Mouse (Mus musculus) liver, embryonic 11.5 days (tissue): ENCODE data around the gene 4930583I09Rik. TPM values are rescaled to one million over a fixed set of nuclear protein-coding genes. Genes with fewer than 3 reads are reported as not detected.
A peak's percentile ranks its signal among the peaks of the same experiment; 100 is the strongest.

ENCODE experiments used
- ATAC-seq: fragments of 200-750 bp; cut with Nextera tagmentation; replicated peaks from 2 replicates; pipeline ENCODE4 v1.8.0; 2017; ENCODE audit warnings: moderate number of reproducible peaks, mild to moderate bottlenecking, moderate TSS enrichment, moderate library complexity; ENCODE audit not compliant: low FRiP score
- DNase-seq: peaks from one replicate; pipeline ENCODE4 v3.0.0-alpha.2; 2017; ENCODE audit warnings: low spot score
- H3K27ac ChIP-seq: fragments of 300-500 bp; sonication (generic); 2 replicates; pipeline ENCODE4 v1.5.1; 2014; ENCODE audit warnings: mild to moderate bottlenecking, low read depth, low read length, control low read depth
- H3K27me3 ChIP-seq: fragments of 300-500 bp; sonication (generic); replicated peaks from 2 replicates; pipeline ENCODE4 v1.6.1; 2014; ENCODE audit warnings: low read length, mixed read lengths; ENCODE audit not compliant: control insufficient read depth, insufficient read depth
- H3K36me3 ChIP-seq: fragments of 300-500 bp; sonication (generic); 2 replicates; pipeline ENCODE4 v1.6.1; 2014; ENCODE audit warnings: mild to moderate bottlenecking, low read length, moderate library complexity, mixed read lengths; ENCODE audit not compliant: control insufficient read depth, insufficient read depth
- H3K4me1 ChIP-seq: fragments of 300-500 bp; sonication (generic); replicated peaks from 2 replicates; pipeline ENCODE4 v1.6.1; 2014; ENCODE audit warnings: low read length, mixed read lengths; ENCODE audit not compliant: control insufficient read depth, insufficient read depth
- H3K4me2 ChIP-seq: fragments of 300-500 bp; sonication (generic); 2 replicates; pipeline ENCODE4 v1.6.1; 2014; ENCODE audit warnings: mild to moderate bottlenecking, control low read depth, moderate library complexity
- H3K4me3 ChIP-seq: fragments of 300-500 bp; sonication (generic); 2 replicates; pipeline ENCODE4 v1.5.1; 2014; ENCODE audit warnings: low read depth, low read length, control low read depth
- H3K9ac ChIP-seq: fragments of 300-500 bp; sonication (generic); 2 replicates; pipeline ENCODE4 v1.6.1; 2014; ENCODE audit warnings: low read depth, low read length, control low read depth
- H3K9me3 ChIP-seq: fragments of 300-500 bp; sonication (generic); 2 replicates; pipeline ENCODE4 v1.6.1; 2016; ENCODE audit warnings: low read length, inconsistent platforms, mixed read lengths; ENCODE audit not compliant: control insufficient read depth
- WGBS: fragments of 180-500 bp; shearing (Covaris S2); extraction: QIAGEN DNeasy Blood & Tissue Kit; methylation state at CpG from one replicate; pipeline ENCODE4 v1.1.7; 2014; 5-methylcytosine and 5-hydroxymethylcytosine counted together
- polyA plus RNA-seq: library from polyadenylated mRNA; unstranded; fragments of >200 nt; fragmentation: Nextera tagmentation; extraction: Ambion mirVana; gene quantifications from 2 replicates; pipeline ENCODE4 v1.2.1, GENCODE M21; 2014

The 4930583I09Rik gene
- polyA plus RNA-seq = not detected in 2 replicates

DNA sequence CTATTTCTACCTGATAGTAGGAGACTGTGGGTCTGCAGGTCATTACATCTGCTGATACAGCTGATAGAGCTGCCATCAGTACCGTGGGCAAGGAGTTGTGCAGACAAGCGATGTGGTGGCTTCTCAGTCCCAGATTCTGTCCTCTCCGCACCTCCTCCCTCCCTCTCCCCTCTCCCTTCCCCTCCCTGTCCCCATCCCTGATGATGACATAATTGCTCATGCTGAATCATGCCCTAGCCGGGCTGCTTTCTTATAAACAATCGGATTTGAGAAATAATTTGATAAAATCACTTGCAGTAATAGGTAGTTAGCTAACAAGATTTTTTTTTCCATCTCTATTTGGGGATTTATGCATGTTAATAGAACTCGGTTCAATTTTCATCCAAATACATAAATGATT lies at the start of gene 4930583I09Rik:
Gene 4930583I09Rik, minus strand, starts transcription at position 144 of the 400 bp plus-strand sequence.
- Histone ChIP-seq H3K4me3 (no peak within 1 kb of the TSS), H3K27me3 (no peaks in the 10 kb centered on the region), H3K4me2 (no peak within 1 kb of the TSS), H3K9me3 (no peaks in the 10 kb centered on the region), H3K36me3 (no peaks in the 10 kb centered on the region), H3K9ac (no peak within 1 kb of the TSS), H3K27ac (no peak within 1 kb of the TSS), H3K4me1 (no peaks in the 10 kb centered on the region)
- ATAC-seq (no peak), DNase-seq (no peak)
- 68% methylated on average over 6 of the region's 6 CpGs for WGBS

- no peaks in the 10 kb centered on the region for H3K36me3 ChIP-seq
- no peak overlapping the region for H3K9ac ChIP-seq
- no peak for ATAC-seq
- H3K4me2 ChIP-seq = no peak overlapping the region
- H3K4me3 ChIP-seq = no peak overlapping the region
- no peaks in the 10 kb centered on the region for H3K4me1 ChIP-seq
- H3K27me3 ChIP-seq = no peaks in the 10 kb centered on the region
- H3K27ac ChIP-seq = no peak overlapping the region
- DNase-seq = no peak
- H3K9me3 ChIP-seq = no peaks in the 10 kb centered on the region
- 77% methylated on average over 12 of the region's 12 CpGs for WGBS
Measured at GRCm38 (mm10) chr17:64876111-64876510, 40.2 kb upstream of the 4930583I09Rik start.

DNA sequence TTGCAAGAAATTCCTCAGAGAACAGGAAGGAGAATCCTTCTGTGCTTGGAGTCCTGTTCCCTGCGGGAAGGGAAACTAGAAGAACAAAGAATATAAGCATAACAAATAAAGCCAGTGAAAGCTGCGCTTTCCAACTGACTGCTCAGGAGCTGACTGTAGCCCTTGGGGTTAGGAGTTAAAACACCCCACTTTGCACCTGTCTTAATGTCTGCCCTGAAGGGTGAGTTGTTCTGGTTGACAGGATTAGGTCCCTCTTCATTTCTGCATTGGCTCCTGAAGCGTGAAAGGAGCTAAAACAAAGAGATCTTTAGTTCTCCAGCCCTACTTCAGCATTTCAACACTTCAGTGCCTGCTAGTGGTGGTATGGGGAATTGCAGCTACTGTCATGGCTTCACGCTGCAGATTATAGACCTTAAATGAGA lies 37.8 kb upstream of the 4930583I09Rik start:
- ATAC-seq (no peak), DNase-seq (no peak)
- WGBS = 48% methylated on average over 4 of the region's 4 CpGs

DNA sequence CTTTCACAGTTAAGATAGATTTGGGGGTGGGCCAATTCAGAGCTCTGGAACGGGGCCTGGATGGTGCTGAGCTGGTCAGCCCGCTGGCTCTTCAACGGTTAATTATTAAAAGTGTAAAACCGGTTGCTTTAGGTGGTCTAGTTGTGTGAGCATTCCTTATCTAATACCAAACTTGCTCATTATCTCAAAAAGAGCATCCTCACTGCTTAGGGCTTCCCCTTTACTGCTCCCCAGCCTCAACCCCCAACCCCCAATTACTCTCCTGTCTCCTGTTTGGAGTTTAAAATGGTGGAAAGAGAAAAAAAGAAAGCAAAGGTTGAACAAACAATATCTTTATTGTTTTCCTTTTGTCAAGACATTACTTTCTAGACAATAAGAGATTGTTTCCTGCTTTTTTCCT lies 27.9 kb upstream of the 4930583I09Rik start:
- no peaks in the 10 kb centered on the region for H3K9me3 ChIP-seq
- WGBS = 38% methylated on average over 4 of the region's 4 CpGs
- no peak overlapping the region for H3K9ac ChIP-seq
- H3K4me2 ChIP-seq = no peak overlapping the region
- no peak for DNase-seq
- no peaks in the 10 kb centered on the region for H3K36me3 ChIP-seq
- no peaks in the 10 kb centered on the region for H3K4me1 ChIP-seq
- no peak for ATAC-seq
- H3K27me3 ChIP-seq = no peaks in the 10 kb centered on the region
- H3K4me3 ChIP-seq = no peak overlapping the region
- no peak overlapping the region for H3K27ac ChIP-seq

More for the DNA sequence above, 37.8 kb upstream of the 4930583I09Rik start:
- no peaks in the 10 kb centered on the region for H3K9me3 ChIP-seq
- no peak overlapping the region for H3K27ac ChIP-seq
- no peaks in the 10 kb centered on the region for H3K4me1 ChIP-seq
- H3K9ac ChIP-seq = no peak overlapping the region
- no peaks in the 10 kb centered on the region for H3K36me3 ChIP-seq
- no peaks in the 10 kb centered on the region for H3K27me3 ChIP-seq
- no peak overlapping the region for H3K4me2 ChIP-seq
- no peak overlapping the region for H3K4me3 ChIP-seq

- Histone ChIP-seq H3K27me3 (no peaks in the 10 kb centered on the region), H3K36me3 (no peaks in the 10 kb centered on the region), H3K4me2 (no peak overlapping the region), H3K27ac (no peak overlapping the region), H3K9me3 (no peaks in the 10 kb centered on the region), H3K9ac (no peak overlapping the region), H3K4me1 (no peaks in the 10 kb centered on the region), H3K4me3 (no peak overlapping the region)
- DNase-seq (no peak), ATAC-seq (no peak)
- 46% methylated on average over 3 of the region's 3 CpGs for WGBS
Measured at GRCm38 (mm10) chr17:64860963-64861362, 25.1 kb upstream of the 4930583I09Rik start.

- Histone ChIP-seq H3K9ac (no peak overlapping the region), H3K27ac (no peak overlapping the region), H3K36me3 (no peaks in the 10 kb centered on the region), H3K4me3 (no peak overlapping the region), H3K4me2 (no peak overlapping the region), H3K9me3 (no peaks in the 10 kb centered on the region), H3K27me3 (no peaks in the 10 kb centered on the region), H3K4me1 (no peaks in the 10 kb centered on the region)
- DNase-seq = no peak
- WGBS = 38% methylated on average over 6 of the region's 6 CpGs
- 0 out of 2 replicates have a peak, but pooled peaks have one; percentile 34 for ATAC-seq
Measured at GRCm38 (mm10) chr17:64858848-64859247, 23.0 kb upstream of the 4930583I09Rik start.

GRCm38 (mm10) chr17:64848031-64848430 lies 12.2 kb upstream of the 4930583I09Rik start:
- no peaks in the 10 kb centered on the region for H3K4me1 ChIP-seq
- H3K4me2 ChIP-seq = no peak overlapping the region
- no peaks in the 10 kb centered on the region for H3K9me3 ChIP-seq
- ATAC-seq (no peak), DNase-seq (no peak)
- no peaks in the 10 kb centered on the region for H3K36me3 ChIP-seq
- 81% methylated on average over 4 of the region's 4 CpGs for WGBS
- H3K4me3 ChIP-seq = no peak overlapping the region
- H3K27me3 ChIP-seq = no peaks in the 10 kb centered on the region
- H3K9ac ChIP-seq = no peak overlapping the region
- H3K27ac ChIP-seq = no peak overlapping the region

GRCm38 (mm10) chr17:64846654-64847053 lies 10.8 kb upstream of the 4930583I09Rik start:
- Histone ChIP-seq H3K4me1 (no peaks in the 10 kb centered on the region), H3K4me2 (no peak overlapping the region), H3K9me3 (no peaks in the 10 kb centered on the region), H3K4me3 (no peak overlapping the region), H3K36me3 (no peaks in the 10 kb centered on the region), H3K27me3 (no peaks in the 10 kb centered on the region), H3K27ac (no peak overlapping the region), H3K9ac (no peak overlapping the region)
- WGBS = 58% methylated on average over 1 of the region's 1 CpGs
- no peak for DNase-seq
- no peak for ATAC-seq

- WGBS = 28% methylated on average over 7 of the region's 7 CpGs
- Histone ChIP-seq H3K9ac (no peak overlapping the region), H3K9me3 (no peaks in the 10 kb centered on the region), H3K4me3 (no peak overlapping the region), H3K27me3 (no peaks in the 10 kb centered on the region), H3K36me3 (no peaks in the 10 kb centered on the region), H3K4me1 (no peaks in the 10 kb centered on the region), H3K27ac (no peak overlapping the region), H3K4me2 (no peak overlapping the region)
- ATAC-seq (no peak), DNase-seq (no peak)
Measured at GRCm38 (mm10) chr17:64836892-64837291, 1.0 kb upstream of the 4930583I09Rik start.
